Mouse (Mus musculus): ENCODE results near the gene Hsd17b14.

Hsd17b14 gene

GRCm38 (mm10) chr7:45609511-45609910 is 54.8 kb downstream of the Hsd17b14 start:
- no peak for DNase-seq

- DNase-seq = no peak
Measured at GRCm38 (mm10) chr7:45616277-45616676, 61.6 kb downstream of the Hsd17b14 start.

- DNase-seq = peak; percentile 43
Measured at GRCm38 (mm10) chr7:45617042-45617695, 62.5 kb downstream of the Hsd17b14 start, which contains the start of gene Fut1. Gene Fut1, plus strand, starts transcription at chr7:45617289.
